Comparison of ENCODE assay signal across 8 mouse cellular contexts in genomic region chr2:9878564-9879081, GRCm38 (mm10). TPM values are rescaled to one million over a fixed set of nuclear protein-coding genes. Genes with fewer than 3 reads are reported as not detected.
DNase-seq lines count a peak whose midpoint lies in the region; ATAC-seq and TF ChIP-seq lines count a peak whose summit lies in the region.

No protein-coding gene starts in this region.

- TF ChIP-seq POLR2A in liver, adult 2 months (IDR thresholded peaks at IDR 0.05; ENCODE audit: extremely low read depth, insufficient read depth, low read length): no peak

- no peaks in the 10 kb centered on the region for H3K9me3 ChIP-seq in embryonic facial prominence, embryonic 14.5 days (ENCODE audit: control insufficient read depth, low read length)
- no peaks in the 10 kb centered on the region for H3K9me3 ChIP-seq in hindbrain, embryonic 13.5 days
- no peaks in the 10 kb centered on the region for H3K9me3 ChIP-seq in midbrain, postnatal 0 days (ENCODE audit: low read length)

- no peaks in the 10 kb centered on the region for H3K79me2 ChIP-seq in liver, adult 2 months (ENCODE audit: control insufficient read depth, insufficient read depth, low read length)

- peak; percentile 27 for ATAC-seq in embryonic facial prominence, embryonic 14.5 days (ENCODE audit: low read depth)
- ATAC-seq in hindbrain, embryonic 13.5 days (ENCODE audit: low FRiP score): peak; percentile 12; the same call in 1 of the 2 replicates
- ATAC-seq in midbrain, postnatal 0 days (ENCODE audit: low FRiP score): no peak

- DNase-seq in left cerebral cortex, adult 2 months (ENCODE audit: extremely low spot score in 1 of 2, low spot score in 2 of 2): no peak
- no peak for DNase-seq in left cerebral cortex, postnatal 14 days (ENCODE audit: low spot score in 2 of 2)
- DNase-seq in embryonic facial prominence, embryonic 14.5 days (ENCODE audit: low spot score): peak; percentile 88
- no peak for DNase-seq in liver, adult 2 months (ENCODE audit: extremely low read depth, low read depth, low spot score)
- DNase-seq in midbrain, postnatal 0 days (ENCODE audit: low spot score): no peak
- no peak for DNase-seq in frontal cortex, postnatal 25 days (ENCODE audit: low spot score in 2 of 2)
- DNase-seq in left cerebral cortex, adult 9 months (ENCODE audit: low spot score in 2 of 2): no peak

- H3K27ac ChIP-seq in left cerebral cortex, adult 2 months: no peak overlapping the region
- peak overlapping the region; percentile 65 for H3K27ac ChIP-seq in embryonic facial prominence, embryonic 14.5 days (replicated peaks; ENCODE audit: low read depth, low read length)
- peak overlapping the region; percentile 62 for H3K27ac ChIP-seq in hindbrain, embryonic 13.5 days
- H3K27ac ChIP-seq in liver, adult 2 months (replicated peaks; ENCODE audit: insufficient read depth, low read depth, low read length): no peak overlapping the region
- peak overlapping the region; percentile 71 for H3K27ac ChIP-seq in midbrain, postnatal 0 days (ENCODE audit: low read depth, low read length)

- H3K36me3 ChIP-seq in embryonic facial prominence, embryonic 14.5 days (ENCODE audit: control insufficient read depth, insufficient read depth, low read length): no peaks in the 10 kb centered on the region
- H3K36me3 ChIP-seq in hindbrain, embryonic 13.5 days: no peaks in the 10 kb centered on the region
- no peaks in the 10 kb centered on the region for H3K36me3 ChIP-seq in liver, adult 2 months (ENCODE audit: control insufficient read depth, insufficient read depth, low read length)
- no peaks in the 10 kb centered on the region for H3K36me3 ChIP-seq in midbrain, postnatal 0 days (ENCODE audit: insufficient read depth, low read length)

- H3K27me3 ChIP-seq in embryonic facial prominence, embryonic 14.5 days (replicated peaks; ENCODE audit: control insufficient read depth, insufficient read depth, low read length): peaks cover 88% of the 10 kb centered on the region
- H3K27me3 ChIP-seq in hindbrain, embryonic 13.5 days: peaks cover 95% of the 10 kb centered on the region
- H3K27me3 ChIP-seq in liver, adult 2 months (ENCODE audit: control insufficient read depth, insufficient read depth, low read length): peaks cover 25% of the 10 kb centered on the region
- peaks cover 30% of the 10 kb centered on the region for H3K27me3 ChIP-seq in midbrain, postnatal 0 days (ENCODE audit: insufficient read depth, low read length)

- peak overlapping the region; percentile 77 for H3K4me2 ChIP-seq in embryonic facial prominence, embryonic 14.5 days (ENCODE audit: low read depth, low read length)
- H3K4me2 ChIP-seq in hindbrain, embryonic 13.5 days: peak overlapping the region; percentile 61
- H3K4me2 ChIP-seq in midbrain, postnatal 0 days (ENCODE audit: low read depth, low read length, poor library complexity, severe bottlenecking): peak overlapping the region; percentile 71

- peak overlapping the region; percentile 9; the same call in 1 of the 2 replicates for H3K4me3 ChIP-seq in left cerebral cortex, adult 2 months
- peak overlapping the region; percentile 48 for H3K4me3 ChIP-seq in embryonic facial prominence, embryonic 14.5 days (ENCODE audit: low read depth, low read length)
- peak overlapping the region; percentile 41 for H3K4me3 ChIP-seq in hindbrain, embryonic 13.5 days
- peak overlapping the region; percentile 44 for H3K4me3 ChIP-seq in liver, adult 2 months (ENCODE audit: insufficient read depth, low read depth, low read length)
- peak overlapping the region; percentile 43 for H3K4me3 ChIP-seq in midbrain, postnatal 0 days (ENCODE audit: low read depth, low read length)

- no peak for TF ChIP-seq CTCF in left cerebral cortex, adult 2 months (IDR thresholded peaks at IDR 0.05)
- no peak for TF ChIP-seq CTCF in liver, adult 2 months (IDR thresholded peaks at IDR 0.05; ENCODE audit: low read depth, low read length)
- no peak for TF ChIP-seq CTCF in midbrain, postnatal 0 days (IDR thresholded peaks at IDR 0.05)

- intact Hi-C loops in left cerebral cortex, adult 2 months (cut with DNase I): loop anchor here (5.0 to 10.0 kb wide), 2 partner anchors 494 to 1124 kb away; partner anchors contain the start of gene Sfmbt2
- intact Hi-C loops in left cerebral cortex, postnatal 14 days (cut with DNase I): loop anchor here (5.0 kb wide), 1 partner anchor 801 kb away; no protein-coding TSS in a partner anchor

- peak overlapping the region; percentile 55 for H3K9ac ChIP-seq in embryonic facial prominence, embryonic 14.5 days (ENCODE audit: low read depth, low read length)
- H3K9ac ChIP-seq in hindbrain, embryonic 13.5 days: peak overlapping the region; percentile 65
- no peak overlapping the region for H3K9ac ChIP-seq in liver, adult 2 months (ENCODE audit: low read depth, low read length)
- H3K9ac ChIP-seq in midbrain, postnatal 0 days (replicated peaks; ENCODE audit: low read length, poor library complexity, severe bottlenecking): peak overlapping the region; percentile 63; the same call in 1 of the 2 replicates

- under 1% methylated on average over 28 of the region's 33 CpGs for WGBS in embryonic facial prominence, embryonic 14.5 days
- WGBS in hindbrain, embryonic 13.5 days: under 1% methylated on average over 32 of the region's 33 CpGs
- under 1% methylated on average over 31 of the region's 33 CpGs for WGBS in liver, adult 2 months
- 1% methylated on average over 31 of the region's 33 CpGs for WGBS in midbrain, postnatal 0 days

- H3K4me1 ChIP-seq in embryonic facial prominence, embryonic 14.5 days (ENCODE audit: control insufficient read depth, insufficient read depth, low read length): peaks cover 27% of the 10 kb centered on the region; the same call in 1 of the 2 replicates
- H3K4me1 ChIP-seq in hindbrain, embryonic 13.5 days (replicated peaks): peaks cover 56% of the 10 kb centered on the region
- peaks cover 5% of the 10 kb centered on the region for H3K4me1 ChIP-seq in liver, adult 2 months (ENCODE audit: control insufficient read depth, insufficient read depth, low read length)
- H3K4me1 ChIP-seq in midbrain, postnatal 0 days (ENCODE audit: insufficient read depth, low read length): no peaks in the 10 kb centered on the region

RNA-seq across cellular contexts. Expression of gene 4930412O13Rik, which starts 2.4 kb away (rescaled TPM):
- not detected for total RNA-seq in left cerebral cortex, adult 2 months (2021)
- total RNA-seq in left cerebral cortex, postnatal 14 days (2021): not detected
- 0.29 and 0.34 TPM in 2 replicates for polyA plus RNA-seq in embryonic facial prominence, embryonic 14.5 days (2014; fragmentation: Nextera tagmentation; extraction: Ambion mirVana)
- 1.1 and 2.5 TPM in 2 replicates for polyA plus RNA-seq in hindbrain, embryonic 13.5 days (2015; fragmentation: Nextera tagmentation; extraction: Ambion mirVana)
- total RNA-seq in liver, adult 2 months (2014; rRNA removed): not detected in 2 replicates
- not detected in 2 replicates for polyA plus RNA-seq in liver, adult 2 months (2012; rRNA removed)
- 0.11 and 0.66 TPM in 2 replicates for total RNA-seq in midbrain, postnatal 0 days (2014; rRNA removed)
- polyA plus RNA-seq in midbrain, postnatal 0 days (2015; fragmentation: Nextera tagmentation; extraction: Ambion mirVana): 2.0 TPM in 2 replicates

RNA-seq across cellular contexts. Expression of gene 9230102O04Rik, which starts 10.7 kb away (rescaled TPM):
- not detected for total RNA-seq in left cerebral cortex, adult 2 months (2021)
- total RNA-seq in left cerebral cortex, postnatal 14 days (2021): not detected
- 0.97 TPM in 1 of 2 replicates, not detected in the other for polyA plus RNA-seq in embryonic facial prominence, embryonic 14.5 days (2014; fragmentation: Nextera tagmentation; extraction: Ambion mirVana)
- polyA plus RNA-seq in hindbrain, embryonic 13.5 days (2015; fragmentation: Nextera tagmentation; extraction: Ambion mirVana): 1.4 and 2.7 TPM in 2 replicates
- total RNA-seq in liver, adult 2 months (2014; rRNA removed): not detected in 2 replicates
- not detected in 2 replicates for polyA plus RNA-seq in liver, adult 2 months (2012; rRNA removed)
- 0.77 TPM in 1 of 2 replicates, not detected in the other for total RNA-seq in midbrain, postnatal 0 days (2014; rRNA removed)
- 2.2 and 3.6 TPM in 2 replicates for polyA plus RNA-seq in midbrain, postnatal 0 days (2015; fragmentation: Nextera tagmentation; extraction: Ambion mirVana)

RNA-seq across cellular contexts. Expression of gene Gata3, which starts 11.2 kb away (rescaled TPM):
- not detected for total RNA-seq in left cerebral cortex, adult 2 months (2021)
- under 1 TPM in 1 of 2 experiments, not detected in 1; 0.17 TPM for total RNA-seq in left cerebral cortex, postnatal 14 days (2021)
- polyA plus RNA-seq in embryonic facial prominence, embryonic 14.5 days (2014; fragmentation: Nextera tagmentation; extraction: Ambion mirVana): 15.7 and 23.1 TPM in 2 replicates
- 32.3 and 59.4 TPM in 2 replicates for polyA plus RNA-seq in hindbrain, embryonic 13.5 days (2015; fragmentation: Nextera tagmentation; extraction: Ambion mirVana)
- total RNA-seq in liver, adult 2 months (2014; rRNA removed): 0.07 TPM in 1 of 2 replicates, not detected in the other
- 0.33 and 0.42 TPM in 2 replicates for polyA plus RNA-seq in liver, adult 2 months (2012; rRNA removed)
- total RNA-seq in midbrain, postnatal 0 days (2014; rRNA removed): 13.3 and 14.5 TPM in 2 replicates
- 88.9 and 94.6 TPM in 2 replicates for polyA plus RNA-seq in midbrain, postnatal 0 days (2015; fragmentation: Nextera tagmentation; extraction: Ambion mirVana)

Comparison
In these comparisons a context has a peak if more than half of its experiments do, and no peak if none do; other contexts are left out.
1. H3K27ac ChIP-seq: peak in embryonic facial prominence, embryonic 14.5 days (single experiment), hindbrain, embryonic 13.5 days (single experiment) and midbrain, postnatal 0 days (single experiment); none in left cerebral cortex, adult 2 months (single experiment) and liver, adult 2 months (single experiment).
2. RNA of gene Gata3, which starts 11.2 kb away (total RNA-seq): 13.3 to 14.5 TPM in midbrain, postnatal 0 days; 0.17 TPM in left cerebral cortex, postnatal 14 days, not detected in left cerebral cortex, adult 2 months and 0.07 TPM in liver, adult 2 months; every median in the first group is over 10 times any median in the second.
3. Peak in every context shown above with its lines, with median percentiles within 50 percentile points of each other: H3K4me3 ChIP-seq and H3K4me2 ChIP-seq.